Mouse (Mus musculus) leukemia stem cell, adult 10-12 weeks (primary cell): ENCODE data around the gene Ryr2. TPM values are rescaled to one million over a fixed set of nuclear protein-coding genes. Genes with fewer than 3 reads are reported as not detected.

ENCODE experiments used
- polyA plus RNA-seq: library from polyadenylated mRNA; stranded (reverse); fragments of >175 nt; gene quantifications from 2 replicates; pipeline ENCODE4 v1.2.3, GENCODE M21; 2012; ENCODE audit warnings: low replicate concordance

Ryr2 gene
- polyA plus RNA-seq, result 0.05 TPM in 1 of 2 replicates, not detected in the other

DNA sequence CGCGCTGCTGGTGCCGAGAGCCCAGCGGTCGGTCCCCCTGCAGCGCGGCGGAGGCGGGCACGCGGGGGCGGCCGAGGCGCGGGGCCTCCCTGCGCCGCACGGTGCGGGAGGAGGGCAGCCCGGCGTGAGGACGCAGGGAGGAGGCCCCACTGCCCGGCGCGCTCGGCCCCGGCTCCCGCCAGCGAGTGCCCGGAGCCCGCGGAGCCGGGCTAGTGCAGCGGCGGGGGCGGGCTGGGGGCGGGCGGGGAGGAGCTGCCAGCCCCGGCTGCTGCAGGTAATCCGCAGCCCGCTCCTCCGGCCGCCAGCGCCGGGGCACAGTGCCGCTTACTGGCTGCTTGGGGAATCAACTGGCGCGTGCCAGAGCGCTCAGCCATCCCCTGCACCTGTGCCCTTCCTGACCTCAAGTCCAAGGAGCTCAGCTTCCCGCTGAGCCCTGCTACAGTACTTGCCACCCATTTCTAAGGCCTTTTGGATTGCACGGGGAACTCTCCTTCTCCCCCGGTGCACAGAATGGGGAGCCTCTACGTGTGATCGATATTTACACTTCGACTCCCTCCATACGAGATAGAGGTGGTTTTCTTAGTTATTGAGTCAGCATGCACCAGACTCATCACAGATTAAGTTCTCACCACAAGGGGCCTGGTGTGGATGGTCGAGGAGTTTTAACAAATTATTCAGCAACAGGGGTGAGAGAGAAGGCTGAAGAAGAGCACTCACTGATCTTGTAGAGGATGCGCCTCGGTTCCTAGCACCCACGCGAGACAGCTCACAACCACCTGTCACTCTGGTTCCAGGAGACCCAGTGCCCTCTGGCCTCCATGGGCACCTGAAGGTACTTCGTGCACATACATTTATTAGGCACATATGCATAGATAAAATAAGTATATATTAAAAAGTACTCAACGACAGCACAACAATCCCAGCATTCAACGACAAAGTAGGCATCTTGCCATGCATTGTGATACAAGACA is at the start of gene Ryr2:
Ryr2 (minus strand) TSS at position 284 of the 971 bp plus-strand sequence.

Other genes with a start within 250 kb of the Ryr2 start
- gene Mtr, start 151.2 kb upstream of the Ryr2 start, polyA plus RNA-seq, result 4.1 and 15.4 TPM in 2 replicates
- 0.46 TPM in 1 of 2 replicates, not detected in the other for gene Actn2, start 233.8 kb upstream of the Ryr2 start, polyA plus RNA-seq